Mouse (Mus musculus): ENCODE results near the gene Hipk2.

Gene Hipk2

DNA sequence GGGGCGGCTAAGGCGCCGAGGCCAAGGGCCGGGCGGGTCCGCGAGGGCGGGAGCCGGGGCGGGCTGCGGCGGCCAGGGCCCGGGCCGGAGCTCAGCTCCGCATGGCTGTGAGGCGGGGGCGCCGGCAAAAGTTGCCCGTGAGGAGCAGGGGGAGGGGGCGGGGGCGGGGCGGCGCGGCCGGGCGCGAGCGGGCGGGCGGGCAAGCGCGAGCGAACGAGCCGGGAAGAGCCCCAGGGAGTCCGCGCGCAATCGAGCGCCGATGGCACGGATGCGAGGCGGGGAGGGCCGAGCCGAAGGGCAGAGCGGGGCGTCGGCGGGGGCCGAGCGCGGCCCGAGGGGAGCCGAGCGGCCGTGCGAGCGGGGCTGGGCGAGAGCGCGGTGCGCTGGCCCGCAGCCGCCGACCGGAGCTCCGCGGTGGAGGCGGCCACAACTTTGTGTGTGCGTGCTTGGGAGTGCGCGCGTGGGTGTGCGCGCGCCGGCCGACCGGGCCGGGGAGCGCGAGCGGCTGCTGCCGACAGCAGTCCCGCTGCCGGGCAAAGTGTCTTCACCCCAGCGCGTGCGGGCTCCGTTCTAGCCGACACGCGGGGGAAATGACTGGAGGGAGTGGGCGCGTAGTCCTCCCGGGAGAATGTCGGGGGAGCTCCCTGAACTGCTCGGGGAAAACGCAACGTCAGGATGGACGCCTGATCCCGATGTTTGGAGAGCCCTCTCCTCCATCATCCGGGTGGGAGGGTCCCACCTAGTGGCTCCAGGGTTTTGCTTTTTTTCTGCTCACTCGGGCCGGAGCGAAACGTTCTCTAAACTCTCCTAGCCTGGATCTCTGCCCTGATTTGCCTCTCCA lies at the start of gene Hipk2:
Hipk2 (minus strand) TSS at position 95 of the 841 bp plus-strand sequence.
- peak; percentile 75 to 79 for DNase-seq (ENCODE audit: low spot score in 2 of 2)

- no peak for DNase-seq (ENCODE audit: low spot score in 2 of 2)
Observed at GRCm38 (mm10) chr6:38925719-38926118, 49.8 kb upstream of the Hipk2 start.

- no peak for DNase-seq (ENCODE audit: low spot score in 2 of 2)
Observed at GRCm38 (mm10) chr6:38923870-38924817, 48.2 kb upstream of the Hipk2 start.

GRCm38 (mm10) chr6:38923450-38923849 lies 47.5 kb upstream of the Hipk2 start:
- no peak for DNase-seq (ENCODE audit: low spot score in 2 of 2)

GRCm38 (mm10) chr6:38922517-38922916 lies 46.6 kb upstream of the Hipk2 start:
- no peak for DNase-seq (ENCODE audit: low spot score in 2 of 2)

GRCm38 (mm10) chr6:38921810-38922116 lies 45.8 kb upstream of the Hipk2 start:
- no peak for DNase-seq (ENCODE audit: low spot score in 2 of 2)

- no peak for DNase-seq (ENCODE audit: low spot score in 2 of 2)
Observed at GRCm38 (mm10) chr6:38921095-38921809, 45.3 kb upstream of the Hipk2 start.

GRCm38 (mm10) chr6:38920141-38920540 lies 44.2 kb upstream of the Hipk2 start:
- no peak for DNase-seq (ENCODE audit: low spot score in 2 of 2)

- DNase-seq (ENCODE audit: low spot score in 2 of 2) = no peak
Observed at GRCm38 (mm10) chr6:38919135-38919740, 43.3 kb upstream of the Hipk2 start.

DNA sequence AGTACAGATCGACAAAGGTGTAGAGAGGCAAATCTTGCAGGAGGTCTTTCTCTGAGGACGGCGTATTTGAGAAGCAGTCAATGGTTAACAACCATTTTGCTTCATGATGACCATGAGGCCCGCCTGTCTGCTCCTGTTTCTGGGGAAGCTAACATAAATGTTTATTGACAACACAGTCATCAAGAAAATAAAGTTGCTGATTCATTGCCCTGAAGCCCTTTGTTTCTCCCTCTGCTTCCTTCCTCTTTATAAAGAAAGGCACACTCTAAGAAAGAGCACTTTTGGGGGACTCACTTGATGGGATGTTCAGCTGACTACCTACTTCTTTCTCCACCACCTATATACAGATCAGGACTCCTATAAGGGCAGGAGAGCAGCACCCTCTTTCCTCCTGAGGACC lies 42.8 kb upstream of the Hipk2 start:
- DNase-seq (ENCODE audit: low spot score in 2 of 2) = no peak

- no peak for DNase-seq (ENCODE audit: low spot score in 2 of 2)
Observed at GRCm38 (mm10) chr6:38917415-38917814, 41.5 kb upstream of the Hipk2 start.

- DNase-seq (ENCODE audit: low spot score in 2 of 2) = no peak
Observed at GRCm38 (mm10) chr6:38916571-38916970, 40.6 kb upstream of the Hipk2 start.

GRCm38 (mm10) chr6:38915776-38916175 lies 39.8 kb upstream of the Hipk2 start:
- DNase-seq (ENCODE audit: low spot score in 2 of 2) = no peak

GRCm38 (mm10) chr6:38914181-38914580 lies 38.2 kb upstream of the Hipk2 start:
- no peak for DNase-seq (ENCODE audit: low spot score in 2 of 2)

DNA sequence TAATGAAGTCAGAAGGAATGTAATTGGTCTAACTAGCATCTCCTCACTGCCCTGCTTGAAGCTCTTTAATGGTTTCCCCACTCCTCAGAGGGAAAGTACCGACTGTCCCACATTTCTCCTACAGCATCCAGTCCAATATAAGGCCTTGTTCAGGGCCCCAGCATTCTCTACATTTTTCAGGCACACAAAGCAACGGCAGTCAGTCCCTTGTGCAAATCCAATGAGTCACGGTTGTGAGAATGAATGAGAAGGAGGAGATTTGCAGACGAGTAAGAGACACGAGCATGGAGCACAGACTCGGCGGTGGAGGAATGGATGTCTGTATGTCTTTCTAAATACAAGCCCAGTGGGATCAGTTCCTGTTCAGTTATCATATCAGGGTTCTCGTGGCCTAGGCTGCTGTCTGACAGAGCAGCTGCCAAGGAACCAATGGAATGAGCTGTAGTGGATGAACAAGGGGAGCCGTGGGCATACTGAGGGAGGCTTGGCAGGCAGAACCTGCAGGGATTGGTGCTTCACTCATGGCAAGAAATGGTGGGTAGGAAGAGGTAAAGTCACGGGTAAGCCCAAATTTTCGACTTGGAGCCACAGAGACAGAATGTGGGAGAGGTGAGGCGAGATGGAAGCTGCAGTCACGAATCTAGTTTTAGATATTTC lies 37.5 kb upstream of the Hipk2 start:
- DNase-seq (ENCODE audit: low spot score in 2 of 2) = no peak

GRCm38 (mm10) chr6:38912845-38913244 lies 36.9 kb upstream of the Hipk2 start:
- no peak for DNase-seq (ENCODE audit: low spot score in 2 of 2)

GRCm38 (mm10) chr6:38912121-38912660 lies 36.2 kb upstream of the Hipk2 start:
- no peak for DNase-seq (ENCODE audit: low spot score in 2 of 2)

DNA sequence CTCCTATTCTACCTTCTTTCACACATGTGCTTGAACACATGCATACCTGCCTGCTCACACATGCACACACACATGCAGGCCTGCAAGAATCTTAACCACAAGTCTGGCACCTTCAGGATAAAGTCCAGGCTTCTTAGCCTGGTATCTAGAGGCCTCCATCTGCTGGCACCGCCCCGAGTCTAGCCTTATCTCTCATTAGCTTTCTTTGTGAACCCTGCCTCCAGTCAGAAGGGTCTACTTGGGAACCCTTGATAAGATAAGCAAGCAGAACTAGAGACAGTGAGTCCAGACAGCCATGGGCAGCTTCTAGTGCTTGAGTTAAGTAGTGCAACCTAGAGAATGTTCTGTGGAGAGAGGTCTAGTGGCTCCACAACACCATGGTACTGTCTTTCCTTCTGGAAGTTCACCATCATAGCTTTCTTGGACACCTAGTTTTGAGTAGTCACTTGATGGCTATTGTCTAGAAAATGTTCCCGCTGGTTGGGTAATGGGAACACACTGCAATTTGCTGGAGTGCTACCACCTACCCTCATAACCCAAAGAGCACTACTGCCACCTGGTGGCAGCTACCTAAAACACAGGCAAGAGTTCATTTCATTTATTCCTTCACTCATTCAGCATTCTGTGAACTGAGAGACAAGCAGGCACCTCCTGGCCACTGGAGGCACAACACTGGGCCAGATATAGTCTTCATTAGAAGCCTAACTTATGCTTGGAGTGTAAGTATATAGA lies 35.0 kb upstream of the Hipk2 start:
- peak; percentile 60 to 65 for DNase-seq (ENCODE audit: low spot score in 2 of 2)

GRCm38 (mm10) chr6:38908401-38908800 lies 32.4 kb upstream of the Hipk2 start:
- DNase-seq (ENCODE audit: low spot score in 2 of 2) = no peak

DNA sequence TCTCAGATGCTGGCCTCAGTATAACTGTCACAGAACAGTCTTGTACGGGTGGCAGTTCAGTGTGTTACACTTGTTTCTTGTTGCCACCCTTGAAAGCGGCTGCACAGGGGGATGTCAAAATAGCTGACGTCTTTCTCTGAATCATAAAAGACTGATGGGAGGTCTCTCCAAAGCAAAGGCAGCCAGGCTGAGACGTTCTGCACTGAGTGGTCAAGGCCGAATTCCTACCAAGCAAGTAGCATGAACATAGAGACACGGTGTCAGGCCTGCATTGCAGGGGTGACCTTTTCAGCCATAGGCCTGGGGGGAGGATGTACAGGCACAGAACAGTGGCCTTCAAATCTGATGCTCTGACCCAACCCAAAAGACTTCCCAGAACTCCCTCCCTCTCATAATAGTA lies 30.0 kb upstream of the Hipk2 start:
- DNase-seq (ENCODE audit: low spot score in 2 of 2) = no peak
